Mouse (Mus musculus) ovary, postnatal 14 days (tissue): ENCODE results near the gene Ube2q1.

Experiments used
- DNase-seq: peaks from one replicate; pipeline ENCODE4 v3.0.0; 2022; ENCODE audit warnings: low spot score

Ube2q1 gene

GRCm38 (mm10) chr3:89772968-89773709 is at the start of gene Ube2q1:
Ube2q1 (plus strand) TSS chr3:89773616.
- peak; percentile 91 for DNase-seq

- peak; percentile 42 for DNase-seq
Measured at GRCm38 (mm10) chr3:89727028-89727427, 46.4 kb upstream of the Ube2q1 start.

DNA sequence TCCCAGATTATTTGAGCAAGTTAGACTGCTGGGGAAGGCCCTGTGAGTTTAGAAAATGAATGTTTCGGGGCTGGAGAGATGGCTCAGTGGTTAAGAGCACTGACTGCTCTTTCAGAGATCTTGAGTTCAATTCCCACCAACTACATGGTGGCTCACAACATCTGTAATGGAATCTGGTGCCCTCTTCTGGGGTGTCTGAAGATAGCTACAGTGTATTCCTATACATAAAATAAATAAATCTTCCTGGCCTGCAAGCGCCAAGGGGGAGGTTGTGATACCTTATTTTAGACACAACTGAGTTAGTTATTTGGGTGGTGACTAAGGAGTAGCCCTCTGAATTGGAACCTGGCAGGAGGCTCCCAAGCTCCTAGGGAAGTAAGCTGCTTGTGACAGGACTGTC is 44.6 kb upstream of the Ube2q1 start:
- no peak for DNase-seq

- peak; percentile 65 for DNase-seq
Measured at GRCm38 (mm10) chr3:89730350-89731331, 42.8 kb upstream of the Ube2q1 start.

GRCm38 (mm10) chr3:89732091-89732490 is 41.3 kb upstream of the Ube2q1 start:
- DNase-seq, result no peak

DNA sequence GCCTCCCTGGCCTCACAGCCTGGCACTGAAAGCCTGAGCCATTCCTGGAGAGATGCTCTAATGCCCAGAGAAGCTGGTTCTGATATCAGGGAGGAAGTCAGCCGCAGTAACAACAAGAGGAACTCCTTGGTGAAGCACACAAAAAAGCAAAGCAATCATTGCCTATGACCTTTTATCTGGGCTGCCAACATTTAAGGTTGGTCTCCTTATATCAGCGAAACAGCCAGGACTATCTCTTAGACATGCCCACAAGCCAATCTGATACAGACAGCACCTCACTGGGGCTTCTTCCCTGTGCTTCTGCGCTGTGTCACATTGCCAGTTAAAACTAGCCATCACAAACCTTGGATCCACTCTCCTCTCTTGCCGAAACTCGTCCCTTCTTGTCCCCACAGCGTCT is 34.9 kb upstream of the Ube2q1 start:
- no peak for DNase-seq

GRCm38 (mm10) chr3:89752307-89752706 is 21.1 kb upstream of the Ube2q1 start:
- DNase-seq, result no peak

DNA sequence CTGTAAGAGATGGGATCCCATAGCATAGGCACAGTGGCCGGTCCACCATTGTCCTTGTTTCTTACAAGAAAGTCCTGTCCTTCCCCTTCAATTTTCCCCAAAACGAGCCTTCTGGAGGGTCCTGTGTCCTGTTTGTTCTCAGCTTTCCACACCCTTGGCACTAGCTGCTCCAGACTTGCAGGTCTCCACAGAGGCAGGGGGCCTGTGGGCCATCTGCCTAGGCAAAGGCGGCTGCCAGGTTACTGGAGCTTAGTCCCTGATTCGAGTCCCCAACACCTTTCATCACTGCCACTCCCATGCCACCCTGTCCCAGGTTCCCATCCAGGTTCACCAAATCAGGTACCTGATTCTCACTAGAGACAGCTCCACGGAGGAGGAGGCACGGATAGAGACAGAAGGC is 18.1 kb upstream of the Ube2q1 start:
- no peak for DNase-seq

DNA sequence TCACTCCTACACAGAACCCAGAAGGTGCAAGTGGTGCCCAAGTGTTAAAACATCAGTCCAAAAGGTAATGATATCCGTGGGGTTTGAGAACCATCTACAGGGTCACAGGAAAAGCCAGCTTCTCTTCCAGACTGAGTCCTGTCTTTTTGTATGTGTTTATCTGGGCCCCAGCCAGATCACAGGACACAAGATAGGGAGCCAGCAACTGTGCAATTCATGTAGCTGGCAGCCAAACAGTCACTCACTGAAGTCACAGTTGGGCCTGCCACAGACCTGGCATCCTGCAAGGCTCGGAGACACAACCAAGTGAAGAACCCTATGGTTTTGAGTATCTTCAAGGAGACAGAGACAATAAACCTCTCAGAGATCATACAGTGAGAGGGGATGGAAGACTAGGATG is 15.6 kb upstream of the Ube2q1 start:
- DNase-seq, result no peak

DNA sequence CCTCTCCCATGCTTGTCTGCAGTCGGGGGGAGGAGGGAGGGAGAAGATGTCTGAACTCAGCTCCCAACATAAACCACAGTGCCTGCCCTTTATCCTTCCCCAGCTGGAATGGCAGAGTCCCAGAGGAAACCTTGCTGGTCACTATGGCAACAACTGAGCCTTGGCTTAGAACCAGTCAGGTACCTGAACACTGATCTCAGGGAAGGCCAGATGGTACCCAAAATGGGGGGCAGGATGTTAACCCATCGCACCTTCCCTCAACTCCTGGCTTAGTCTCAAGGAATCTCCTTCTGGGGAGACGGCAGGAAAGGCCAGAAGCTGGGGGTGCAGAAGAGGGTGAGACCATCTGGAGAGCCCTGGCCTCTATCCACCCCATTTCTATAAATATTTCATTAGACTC is 13.6 kb upstream of the Ube2q1 start:
- DNase-seq, result no peak

DNA sequence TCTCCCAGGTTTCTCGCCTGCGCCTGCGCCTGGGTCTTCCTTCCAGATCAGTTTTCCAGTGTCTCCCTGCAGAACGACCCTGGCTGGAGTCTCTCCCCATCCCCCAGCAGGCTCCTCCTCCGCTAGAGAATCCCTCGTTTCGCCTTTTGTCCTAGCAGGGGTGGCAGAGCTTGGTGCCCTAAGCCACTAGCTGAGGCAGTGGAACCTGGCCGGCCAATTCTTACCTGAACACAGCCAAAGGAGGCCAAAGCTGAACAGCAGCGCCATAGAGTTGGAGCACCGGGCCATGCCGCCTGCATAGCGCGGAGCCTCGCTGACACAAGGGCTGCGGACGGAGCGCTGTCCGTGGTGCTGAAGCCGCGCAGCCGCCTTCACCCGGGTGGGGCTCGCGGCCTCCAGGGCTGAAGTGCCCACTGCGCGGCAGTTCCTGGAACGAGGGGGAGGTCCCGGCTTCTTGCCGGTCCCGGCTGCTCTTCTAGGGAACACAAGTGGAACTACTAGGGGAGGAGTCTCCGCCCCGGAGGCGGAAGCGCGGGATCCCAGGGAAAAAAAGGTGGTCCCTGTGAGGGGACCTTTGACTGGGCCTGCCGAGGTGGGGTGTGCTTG is 9.2 kb upstream of the Ube2q1 start, which contains the start of gene Chrnb2:
TSS of gene Chrnb2 (minus strand) at position 514 of the 606 bp plus-strand sequence.
- peak; percentile 75 for DNase-seq

- no peak for DNase-seq
Measured at GRCm38 (mm10) chr3:89769584-89769983, 3.8 kb upstream of the Ube2q1 start.

- DNase-seq, result no peak
Measured at GRCm38 (mm10) chr3:89770425-89771002, 2.9 kb upstream of the Ube2q1 start.

DNA sequence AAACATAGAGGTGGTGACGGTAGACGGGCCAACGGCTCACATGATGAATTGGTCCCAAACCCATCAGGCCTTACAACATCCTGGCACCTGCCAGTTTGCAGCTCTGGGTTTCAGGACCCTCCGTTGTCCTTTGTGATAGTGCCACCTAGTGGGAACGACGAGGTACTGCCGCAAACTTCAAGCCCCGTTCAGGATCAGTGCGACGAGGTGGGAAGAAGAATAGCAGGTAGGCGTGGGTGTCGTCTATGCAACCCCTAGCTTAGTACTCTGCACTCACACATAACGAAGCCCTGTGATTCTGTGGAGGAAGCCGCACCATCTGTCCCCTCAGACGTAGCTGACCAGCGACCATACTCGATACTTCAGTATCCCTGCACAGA is 838 bp upstream of the Ube2q1 start:
- peak; percentile 81 for DNase-seq

DNA sequence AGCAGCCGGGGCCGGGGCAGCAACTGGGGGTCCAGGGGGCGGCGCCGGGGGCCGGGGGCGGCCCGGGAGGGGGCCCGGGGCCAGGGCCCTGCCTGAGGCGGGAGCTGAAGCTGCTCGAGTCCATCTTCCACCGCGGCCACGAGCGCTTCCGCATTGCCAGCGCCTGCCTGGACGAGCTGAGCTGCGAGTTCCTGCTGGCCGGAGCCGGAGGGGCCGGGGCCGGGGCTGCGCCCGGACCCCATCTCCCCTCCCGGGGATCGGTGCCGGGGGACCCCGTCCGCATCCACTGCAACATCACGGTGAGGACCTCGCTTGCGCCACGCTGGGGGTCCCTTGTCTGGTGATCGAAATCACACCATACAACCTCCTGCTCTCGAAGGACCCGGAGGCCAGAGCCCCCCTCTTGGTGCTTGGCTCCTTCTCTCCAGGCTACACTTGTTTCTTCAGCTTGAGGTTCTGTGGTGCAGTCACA is 360 bp downstream of the Ube2q1 start:
- DNase-seq, result peak; percentile 29

- no peak for DNase-seq
Measured at GRCm38 (mm10) chr3:89774236-89774960, 982 bp downstream of the Ube2q1 start.

GRCm38 (mm10) chr3:89776001-89776400 is 2.6 kb downstream of the Ube2q1 start:
- DNase-seq, result no peak

- no peak for DNase-seq
Measured at GRCm38 (mm10) chr3:89780102-89780501, 6.7 kb downstream of the Ube2q1 start.

DNA sequence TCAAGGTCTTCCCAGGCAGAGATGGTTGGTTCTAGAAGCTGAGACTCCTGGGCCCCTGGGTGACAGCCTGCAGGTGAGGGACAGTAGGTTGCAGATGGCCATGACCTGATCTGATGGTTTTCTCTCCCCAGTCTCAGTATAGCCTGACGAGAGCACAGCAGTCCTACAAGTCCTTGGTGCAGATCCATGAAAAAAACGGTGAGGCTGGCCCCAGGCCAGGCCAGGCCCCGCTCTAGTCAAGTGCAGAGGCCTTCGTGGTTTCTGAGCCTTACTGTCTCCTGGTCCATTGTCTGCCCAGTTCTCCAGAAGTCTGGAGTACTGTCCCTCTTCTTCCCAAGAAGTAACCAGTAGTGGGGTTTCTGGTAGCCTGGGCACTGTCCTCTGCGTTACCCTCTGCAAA is 8.2 kb downstream of the Ube2q1 start:
- no peak for DNase-seq

DNA sequence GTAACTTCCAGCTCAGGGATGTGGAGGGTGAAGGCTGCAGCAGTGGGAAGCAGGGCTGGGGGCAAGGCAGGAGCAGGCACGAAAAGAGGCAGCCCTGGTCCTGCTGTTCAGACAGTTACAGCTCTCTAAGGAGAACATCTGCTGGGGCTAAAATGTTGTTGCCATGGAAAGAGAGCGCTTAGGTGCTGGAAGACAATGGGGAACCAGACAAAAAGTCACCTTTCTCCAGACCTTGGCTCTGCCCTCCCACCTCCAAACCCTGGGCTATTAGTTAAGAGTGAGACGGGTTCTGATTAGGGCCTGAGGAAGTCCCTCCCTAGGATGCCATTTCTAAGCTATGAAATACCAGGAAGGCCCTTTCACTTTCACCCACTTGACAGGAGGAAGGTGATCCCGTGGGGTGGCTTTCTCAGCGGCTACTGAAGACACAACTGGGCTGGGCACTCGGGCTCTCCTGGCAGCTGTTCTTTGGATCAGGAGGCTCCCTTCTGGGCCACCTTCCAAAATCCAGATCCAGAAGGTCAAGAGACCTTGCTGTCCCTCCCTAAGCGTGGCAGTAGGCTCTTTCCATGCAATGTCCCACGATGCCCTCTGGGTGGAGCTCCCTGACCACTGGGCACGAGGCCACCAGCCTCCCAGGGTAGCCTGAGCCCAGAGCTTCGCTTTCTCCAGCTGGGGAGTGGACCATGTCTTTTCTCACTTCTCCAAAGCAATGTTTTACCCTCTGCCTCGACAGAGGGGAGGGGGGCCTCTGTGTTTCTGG is 11.8 kb downstream of the Ube2q1 start:
- DNase-seq, result peak; percentile 87

- no peak for DNase-seq
Measured at GRCm38 (mm10) chr3:89786275-89786674, 12.9 kb downstream of the Ube2q1 start.
